Mouse (Mus musculus): ENCODE measurements around the gene Olfr1128.
"Not testable (repeated sequence)": the region's sequence is repeated elsewhere in the genome, so short reads cannot be mapped to it uniquely, and the experiment has no call there.

The Olfr1128 gene

GRCm38 (mm10) chr2:87545442-87545841 is at the start of gene Olfr1128:
TSS of gene Olfr1128 (minus strand) at chr2:87545542.
- in situ Hi-C loops (cut with MboI; ENCODE audit: low pct_unique_long_range_greater_than_20kb in 1 of 2, low sequenced_read_pairs in 2 of 2, unreplicated experiment in 1 of 2), result no loop called here

DNA sequence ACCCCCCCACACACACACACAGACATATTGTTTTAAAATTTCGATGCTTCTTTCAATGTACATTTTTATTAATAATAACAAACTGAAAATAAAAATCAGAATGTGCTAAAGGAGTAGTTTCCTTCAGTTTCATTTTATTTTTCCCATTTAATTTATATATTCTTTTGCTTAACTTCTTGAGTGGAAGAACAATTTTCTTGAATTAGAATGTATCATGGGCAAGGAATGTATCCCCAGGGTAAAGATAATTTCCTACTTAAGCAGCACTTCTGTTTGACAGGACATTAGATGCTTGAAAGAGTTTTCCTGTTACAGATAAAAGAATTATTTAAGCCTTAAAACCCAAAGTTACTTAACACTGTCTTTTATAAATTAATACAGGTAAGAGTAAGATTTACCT is 28.3 kb upstream of the Olfr1128 start, which contains the start of gene Olfr1129:
Olfr1129 (plus strand) TSS at position 301 of the 400 bp plus-strand sequence.
- in situ Hi-C loops (cut with MboI; ENCODE audit: low pct_unique_long_range_greater_than_20kb in 1 of 2, low sequenced_read_pairs in 2 of 2, unreplicated experiment in 1 of 2), result not testable (repeated sequence)

DNA sequence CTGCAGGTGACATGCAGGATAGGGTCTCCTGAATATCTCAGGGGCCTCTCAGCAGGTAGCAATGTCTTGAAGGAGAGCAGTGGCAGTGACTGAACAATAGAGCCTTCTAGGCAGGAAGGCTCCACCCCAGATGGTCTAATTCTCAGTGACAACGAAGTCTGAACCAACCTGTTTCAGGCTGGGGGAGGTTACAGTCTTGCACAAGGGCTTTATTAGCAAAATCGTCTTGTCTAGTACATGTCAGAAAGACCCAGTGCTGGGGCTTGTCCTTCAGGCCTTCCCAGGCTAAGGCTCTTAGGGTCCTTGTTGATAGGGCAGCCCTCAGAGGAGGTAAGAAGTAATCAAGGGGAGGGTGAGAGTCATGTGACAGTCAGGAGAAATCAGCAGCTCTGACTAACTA is 10.5 kb downstream of the Olfr1128 start:
- in situ Hi-C loops (cut with MboI; ENCODE audit: low pct_unique_long_range_greater_than_20kb in 1 of 2, low sequenced_read_pairs in 2 of 2, unreplicated experiment in 1 of 2), result no loop called here

- in situ Hi-C loops (cut with MboI; ENCODE audit: low pct_unique_long_range_greater_than_20kb in 1 of 2, low sequenced_read_pairs in 2 of 2, unreplicated experiment in 1 of 2), result no loop called here
These were observed 13.8 kb downstream of the Olfr1128 start, which contains the start of gene Olfr153 for GRCm38 (mm10) chr2:87531496-87531895. TSS of gene Olfr153 (plus strand) at chr2:87531796.

GRCm38 (mm10) chr2:87525899-87526616 is 19.3 kb downstream of the Olfr1128 start:
- in situ Hi-C loops (cut with MboI; ENCODE audit: low pct_unique_long_range_greater_than_20kb in 1 of 2, low sequenced_read_pairs in 2 of 2, unreplicated experiment in 1 of 2), result not testable (repeated sequence)

- in situ Hi-C loops (cut with MboI; ENCODE audit: low pct_unique_long_range_greater_than_20kb in 1 of 2, low sequenced_read_pairs in 2 of 2, unreplicated experiment in 1 of 2), result no loop called here
These were observed 24.7 kb downstream of the Olfr1128 start for GRCm38 (mm10) chr2:87520651-87521050.

DNA sequence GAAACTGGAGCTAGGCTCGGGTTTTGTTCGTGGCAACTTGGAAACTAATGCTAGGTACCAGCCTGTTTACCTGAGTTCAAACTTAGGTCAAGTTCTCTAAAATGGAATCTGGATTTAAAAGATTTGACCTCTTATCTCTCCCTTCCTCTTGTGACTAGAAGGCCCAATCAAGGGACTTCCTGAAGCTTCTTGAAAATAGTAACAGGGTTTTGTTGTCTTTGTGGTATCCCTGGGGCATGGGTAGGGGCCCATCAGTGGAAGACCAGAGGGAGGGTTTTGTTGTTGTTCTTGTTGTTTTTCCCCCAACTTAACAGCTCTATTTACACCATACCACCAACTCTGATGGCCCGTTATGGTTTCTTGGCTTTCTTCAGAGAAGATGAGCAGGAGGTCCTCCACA is 28.8 kb downstream of the Olfr1128 start:
- in situ Hi-C loops (cut with MboI; ENCODE audit: low pct_unique_long_range_greater_than_20kb in 1 of 2, low sequenced_read_pairs in 2 of 2, unreplicated experiment in 1 of 2), result loop anchor here in 1 of 2 experiments (5.0 kb wide), 1 partner anchor 34 kb away; no protein-coding TSS in a partner anchor

- in situ Hi-C loops (cut with MboI; ENCODE audit: low pct_unique_long_range_greater_than_20kb in 1 of 2, low sequenced_read_pairs in 2 of 2, unreplicated experiment in 1 of 2), result loop anchor here in 1 of 2 experiments (5.0 kb wide), 1 partner anchor 33 kb away; no protein-coding TSS in a partner anchor
These were observed 29.8 kb downstream of the Olfr1128 start for GRCm38 (mm10) chr2:87515457-87516060.

GRCm38 (mm10) chr2:87515046-87515445 is 30.3 kb downstream of the Olfr1128 start:
- in situ Hi-C loops (cut with MboI; ENCODE audit: low pct_unique_long_range_greater_than_20kb in 1 of 2, low sequenced_read_pairs in 2 of 2, unreplicated experiment in 1 of 2), result loop anchor here in 1 of 2 experiments (5.0 kb wide), 1 partner anchor 33 kb away; no protein-coding TSS in a partner anchor

DNA sequence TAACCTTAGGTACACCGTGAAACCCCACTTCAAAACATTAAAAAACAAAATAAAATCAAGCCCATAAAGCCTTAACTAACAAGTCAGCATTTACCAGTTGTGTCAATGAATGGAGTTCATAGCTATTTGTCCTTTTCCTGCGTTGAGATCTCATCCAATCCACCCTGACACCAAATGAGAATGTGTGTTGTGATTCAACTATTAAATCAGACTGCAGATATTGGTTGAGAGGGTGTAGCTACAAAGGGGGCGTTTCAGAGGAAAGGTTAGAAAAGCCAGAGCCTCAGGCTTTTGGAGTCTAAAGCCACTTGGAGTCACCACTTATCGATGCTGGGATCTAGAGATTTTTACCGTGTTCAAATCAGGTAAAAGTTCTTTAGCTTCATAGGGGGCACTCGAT is 39.1 kb downstream of the Olfr1128 start, which contains the start of gene Pramel6:
Pramel6 (plus strand) TSS at position 301 of the 400 bp plus-strand sequence.
- in situ Hi-C loops (cut with MboI; ENCODE audit: low pct_unique_long_range_greater_than_20kb in 1 of 2, low sequenced_read_pairs in 2 of 2, unreplicated experiment in 1 of 2), result no loop called here

DNA sequence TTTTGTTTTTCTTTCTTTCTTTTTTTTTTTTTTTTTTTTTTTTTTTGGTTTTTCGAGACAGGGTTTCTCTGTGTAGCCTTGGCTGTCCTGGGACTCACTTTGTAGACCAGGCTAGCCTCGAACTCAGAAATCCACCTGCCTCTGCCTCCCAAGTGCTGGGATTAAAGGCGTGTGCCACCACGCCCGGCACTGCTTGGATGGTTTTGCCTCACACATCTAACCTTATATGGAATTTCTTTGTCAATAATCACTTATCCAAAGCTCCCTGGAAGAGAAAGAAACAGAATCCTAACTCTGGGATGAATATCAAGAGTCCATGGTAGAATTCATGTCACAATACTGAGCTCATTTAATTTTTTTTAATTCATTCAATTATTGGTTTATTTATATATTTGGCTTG is 48.3 kb downstream of the Olfr1128 start, which contains the start of gene Pramel7:
Pramel7 (minus strand) TSS at position 101 of the 400 bp plus-strand sequence.
- in situ Hi-C loops (cut with MboI; ENCODE audit: low pct_unique_long_range_greater_than_20kb in 1 of 2, low sequenced_read_pairs in 2 of 2, unreplicated experiment in 1 of 2), result not testable (repeated sequence)

Data from mouse embryonic stem cell (cell line).